Mouse (Mus musculus): ENCODE results near the gene Mcpt9. TPM values are rescaled to one million over a fixed set of nuclear protein-coding genes. Genes with fewer than 3 reads are reported as not detected.
"Not testable (repeated sequence)": the region's sequence is repeated elsewhere in the genome, so short reads cannot be mapped to it uniquely, and the experiment has no call there.

Gene Mcpt9
- 0.08 TPM in 1 of 2 replicates, not detected in the other for total RNA-seq (2012; rRNA removed)
- polyA plus RNA-seq (2012; ENCODE audit: insufficient read depth in 1 of 2, insufficient read length in 2 of 2, low read depth in 1 of 2, low replicate concordance in 2 of 2, missing spikeins in 1 of 2): not detected

DNA sequence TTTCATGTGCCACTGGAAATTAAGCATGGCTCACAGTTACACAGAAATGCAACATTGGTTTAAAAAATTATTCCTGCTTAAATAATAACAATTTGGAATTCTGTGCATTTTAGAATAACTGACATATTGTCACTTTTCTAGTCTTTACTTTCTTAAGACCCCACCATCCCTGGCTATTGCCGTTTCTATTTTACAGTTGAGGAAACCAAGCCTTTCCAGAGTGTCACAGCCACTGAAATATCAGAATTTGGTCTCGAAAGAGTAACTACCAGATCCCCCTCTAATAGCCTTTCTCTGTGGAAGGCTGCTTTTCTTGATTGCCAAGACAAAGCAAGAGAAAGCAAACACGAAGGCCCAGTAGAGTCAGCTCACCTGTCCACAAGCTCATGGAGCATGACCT, at the start of gene Mcpt9:
Gene Mcpt9, minus strand, starts transcription at position 101 of the 400 bp plus-strand sequence.
- DNase-seq (ENCODE audit: low read depth, low spot score); H3K9me3 ChIP-seq (replicated peaks; ENCODE audit: insufficient read depth, low read length); H3K9ac ChIP-seq (ENCODE audit: control insufficient read depth, low read depth, low read length, poor library complexity, severe bottlenecking); H3K27ac ChIP-seq (ENCODE audit: control insufficient read depth, low read depth, low read length); H3K79me2 ChIP-seq (ENCODE audit: control insufficient read depth, insufficient read depth, low read length, poor library complexity); H3K36me3 ChIP-seq (ENCODE audit: control insufficient read depth in 1 of 2, insufficient read depth in 2 of 2, low read length in 2 of 2); H3K27me3 ChIP-seq (ENCODE audit: control insufficient read depth in 1 of 2, insufficient read depth in 2 of 2, low read length in 2 of 2); H3K4me1 ChIP-seq (ENCODE audit: control insufficient read depth in 1 of 2, insufficient read depth in 2 of 2, low read length in 2 of 2); H3K4me3 ChIP-seq (ENCODE audit: control insufficient read depth in 1 of 2, insufficient read depth in 1 of 2, low read depth in 2 of 2, low read length in 2 of 2): not testable (repeated sequence)

- not testable (repeated sequence) for H3K4me3 ChIP-seq (ENCODE audit: control insufficient read depth in 1 of 2, insufficient read depth in 1 of 2, low read depth in 2 of 2, low read length in 2 of 2); H3K36me3 ChIP-seq (ENCODE audit: control insufficient read depth in 1 of 2, insufficient read depth in 2 of 2, low read length in 2 of 2); H3K9me3 ChIP-seq (replicated peaks; ENCODE audit: insufficient read depth, low read length); DNase-seq (ENCODE audit: low read depth, low spot score); H3K4me1 ChIP-seq (ENCODE audit: control insufficient read depth in 1 of 2, insufficient read depth in 2 of 2, low read length in 2 of 2); H3K79me2 ChIP-seq (ENCODE audit: control insufficient read depth, insufficient read depth, low read length, poor library complexity); H3K9ac ChIP-seq (ENCODE audit: control insufficient read depth, low read depth, low read length, poor library complexity, severe bottlenecking); H3K27me3 ChIP-seq (ENCODE audit: control insufficient read depth in 1 of 2, insufficient read depth in 2 of 2, low read length in 2 of 2); H3K27ac ChIP-seq (ENCODE audit: control insufficient read depth, low read depth, low read length)
These were observed 31.9 kb upstream of the Mcpt9 start, which contains the start of gene Mcpt4 for GRCm38 (mm10) chr14:56062213-56062612. TSS of gene Mcpt4 (minus strand) at chr14:56062313.

DNA sequence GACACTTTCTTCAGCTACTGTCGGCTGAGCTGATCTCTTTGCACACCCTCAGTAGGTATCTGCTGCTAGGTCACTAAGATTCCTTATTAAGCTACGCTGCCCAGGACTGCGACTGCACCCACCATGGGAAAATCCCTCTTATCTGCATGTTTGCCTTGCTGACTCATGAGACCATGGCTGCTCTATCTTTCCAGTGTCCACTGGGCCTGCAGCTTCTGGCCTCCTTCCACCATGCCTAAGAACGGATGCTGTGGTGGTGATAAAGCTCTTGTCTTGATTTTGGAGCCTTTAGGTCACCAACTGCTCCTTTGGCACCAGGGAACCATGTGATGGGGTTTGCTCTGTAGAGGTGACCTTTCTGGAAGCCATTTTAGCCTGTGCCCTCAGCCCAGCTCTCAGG, 27.4 kb upstream of the Mcpt9 start:
- H3K9ac ChIP-seq (ENCODE audit: control insufficient read depth, low read depth, low read length, poor library complexity, severe bottlenecking): no peak overlapping the region
- no peak overlapping the region for H3K4me3 ChIP-seq (ENCODE audit: control insufficient read depth in 1 of 2, insufficient read depth in 1 of 2, low read depth in 2 of 2, low read length in 2 of 2)
- H3K4me1 ChIP-seq (ENCODE audit: control insufficient read depth in 1 of 2, insufficient read depth in 2 of 2, low read length in 2 of 2): peaks cover 0 to 7% of the 10 kb centered on the region in 2 experiments; a peak in 2 of 4 replicates
- H3K27me3 ChIP-seq (ENCODE audit: control insufficient read depth in 1 of 2, insufficient read depth in 2 of 2, low read length in 2 of 2): no peaks in the 10 kb centered on the region; a peak in 1 of 4 replicates
- H3K27ac ChIP-seq (ENCODE audit: control insufficient read depth, low read depth, low read length): no peak overlapping the region
- TF ChIP-seq GATA1 (IDR thresholded peaks at IDR 0.05; ENCODE audit: low read depth, low read length) (peak; percentile 36; the same call in 1 of the 2 replicates), SIN3A (IDR thresholded peaks at IDR 0.05; ENCODE audit: low read length) (no peak), NRF1 (IDR thresholded peaks at IDR 0.05; ENCODE audit: insufficient read depth, low read depth, low read length, poor library complexity, severe bottlenecking) (no peak), USF1 (IDR thresholded peaks at IDR 0.05; ENCODE audit: low read depth, low read length) (no peak), TCF12 (IDR thresholded peaks at IDR 0.05; ENCODE audit: low read depth, low read length) (peak; percentile 24; the same call in 1 of the 2 replicates), EP300 (IDR thresholded peaks at IDR 0.05; ENCODE audit: low read depth in 1 of 2, low read length in 2 of 2) (peak; percentile 55 to 68; a peak in 3 of 4 replicates), HCFC1 (IDR thresholded peaks at IDR 0.05; ENCODE audit: low read depth, low read length) (no peak), CTCF (IDR thresholded peaks at IDR 0.05 in 2 of 3, conservative IDR thresholded peaks at IDR 0.05 in 1 of 3; ENCODE audit: control insufficient read depth in 1 of 3, insufficient read depth in 1 of 3, low read depth in 2 of 3, low read length in 3 of 3, poor library complexity in 1 of 3, severe bottlenecking in 1 of 3) (no peak)
- peaks cover 0 to 2% of the 10 kb centered on the region in 2 experiments; a peak in 1 of 4 replicates for H3K36me3 ChIP-seq (ENCODE audit: control insufficient read depth in 1 of 2, insufficient read depth in 2 of 2, low read length in 2 of 2)
- peak; percentile 20 for DNase-seq (ENCODE audit: low read depth, low spot score)
- no peaks in the 10 kb centered on the region for H3K9me3 ChIP-seq (replicated peaks; ENCODE audit: insufficient read depth, low read length)
- H3K79me2 ChIP-seq (ENCODE audit: control insufficient read depth, insufficient read depth, low read length, poor library complexity): no peaks in the 10 kb centered on the region

All from MEL (cell line).